Mouse (Mus musculus): ENCODE measurements around the gene Plekhg1.

Gene Plekhg1

GRCm38 (mm10) chr10:3827368-3827767 is 87.2 kb downstream of the Plekhg1 start:
- DNase-seq (ENCODE audit: low read depth, low spot score) = no peak

DNA sequence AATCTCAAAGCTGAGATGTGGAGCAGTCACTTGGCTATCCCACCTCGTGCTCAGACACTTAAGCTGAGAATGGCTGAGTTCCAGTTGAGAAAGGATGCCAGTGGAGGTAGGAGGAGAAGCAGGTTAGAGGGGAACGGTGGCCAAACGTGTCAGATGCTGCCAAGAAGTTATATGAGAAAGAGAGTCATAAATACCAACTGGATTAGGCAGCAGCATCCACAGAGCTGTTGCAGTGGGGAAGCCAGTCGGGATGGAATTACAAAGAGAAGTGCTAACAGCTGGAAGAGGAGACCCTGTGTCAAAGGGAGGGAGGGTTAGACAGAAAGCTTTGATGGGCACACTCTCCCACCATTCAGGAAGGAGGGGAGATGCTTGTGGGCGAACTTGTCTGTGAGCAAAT is 89.3 kb downstream of the Plekhg1 start:
- DNase-seq (ENCODE audit: low read depth, low spot score) = no peak

DNA sequence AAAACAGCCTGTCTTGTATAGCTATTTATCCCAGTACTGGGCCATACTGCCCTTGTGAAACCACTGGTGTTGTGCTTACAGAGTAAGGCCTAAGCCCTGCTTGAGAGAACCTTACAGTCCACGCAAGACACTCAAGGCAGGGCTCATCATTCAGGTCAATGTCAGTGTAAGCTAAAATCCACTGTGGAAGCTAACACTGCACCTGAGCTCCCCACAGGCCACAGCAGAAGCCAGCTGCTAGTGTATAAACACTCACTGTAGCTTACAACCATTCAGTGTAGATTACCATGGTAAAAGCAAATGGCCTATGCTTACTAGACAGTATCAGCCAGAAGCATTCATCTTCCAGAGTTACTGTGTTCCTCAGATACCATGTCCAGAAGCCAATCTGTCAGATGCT is 90.5 kb downstream of the Plekhg1 start:
- DNase-seq (ENCODE audit: low read depth, low spot score) = no peak

DNA sequence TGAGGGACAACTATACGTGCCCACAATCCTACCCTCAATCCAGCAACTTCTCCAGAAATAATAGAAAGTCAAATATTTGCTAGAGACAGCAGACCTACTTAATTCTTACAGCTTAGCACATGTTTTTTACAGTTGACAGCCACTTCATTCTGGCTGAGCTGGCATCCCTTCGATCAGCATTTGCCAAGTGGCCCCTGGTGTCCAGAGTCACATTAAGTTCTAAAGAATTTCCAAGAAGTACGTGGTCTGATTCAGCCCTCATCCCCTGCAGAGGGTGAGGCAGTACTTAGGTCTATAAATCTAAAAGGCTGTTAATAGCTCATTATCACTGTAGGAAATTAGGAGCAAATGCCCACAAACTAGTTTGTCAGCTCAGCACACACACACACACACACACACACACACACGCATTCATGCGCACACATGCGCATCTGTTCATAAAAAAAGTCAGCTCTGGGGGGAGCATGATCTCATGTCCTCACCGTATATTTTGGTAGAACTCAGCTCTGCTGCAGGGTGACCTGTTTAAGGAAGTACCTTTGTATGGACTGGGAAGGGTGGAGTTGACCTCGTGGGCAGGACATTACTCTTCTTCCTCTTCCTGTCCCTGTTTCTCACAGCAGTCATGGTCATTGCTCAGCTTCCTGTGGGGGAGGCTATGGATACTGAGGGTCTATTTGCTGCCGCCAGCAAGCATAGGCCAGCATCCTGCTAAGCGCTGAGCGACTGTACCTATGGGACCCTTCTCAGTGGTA is 91.6 kb downstream of the Plekhg1 start:
- DNase-seq (ENCODE audit: low read depth, low spot score) = no peak

DNA sequence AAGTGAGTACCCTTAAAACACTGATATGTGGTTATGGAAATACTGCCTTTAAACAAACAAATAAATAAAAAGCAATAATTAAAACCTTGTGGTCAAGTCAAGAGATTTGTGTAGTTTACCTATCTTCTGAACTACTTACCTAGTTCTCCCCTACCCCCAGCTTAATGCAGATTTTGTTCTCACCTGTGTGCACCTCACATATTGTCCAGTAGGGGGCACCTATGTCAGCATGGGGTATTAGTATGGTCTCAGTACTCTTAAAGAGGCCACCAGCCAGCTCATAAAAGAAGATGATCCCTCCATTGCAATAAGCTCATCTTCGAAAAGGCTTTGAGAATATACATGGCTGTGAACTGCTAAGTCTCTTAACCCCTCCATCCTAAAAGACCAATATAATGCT is 93.9 kb downstream of the Plekhg1 start:
- no peak for DNase-seq (ENCODE audit: low read depth, low spot score)

DNA sequence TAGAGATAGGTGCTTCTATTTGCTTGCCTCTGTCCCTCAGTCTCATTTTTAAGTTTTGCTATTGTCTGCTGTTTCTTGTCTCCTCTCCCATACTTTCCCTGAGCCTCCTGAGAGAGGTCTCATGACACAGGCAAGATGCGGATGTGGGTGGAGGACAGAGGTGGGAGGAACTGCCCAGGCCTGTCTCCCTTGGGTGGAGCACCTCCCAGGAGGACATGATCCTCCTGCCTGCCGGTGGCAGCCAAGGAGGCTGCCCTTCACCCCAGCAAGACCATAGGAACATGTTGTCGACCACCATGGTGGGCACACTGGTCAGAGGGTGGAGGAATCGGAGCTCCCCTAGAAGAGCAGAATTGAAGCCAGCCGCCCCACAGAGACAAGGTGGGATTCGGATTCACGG is 94.5 kb downstream of the Plekhg1 start:
- no peak for DNase-seq (ENCODE audit: low read depth, low spot score)

- DNase-seq (ENCODE audit: low read depth, low spot score) = no peak
Measured at GRCm38 (mm10) chr10:3835616-3836015, 95.5 kb downstream of the Plekhg1 start.

DNA sequence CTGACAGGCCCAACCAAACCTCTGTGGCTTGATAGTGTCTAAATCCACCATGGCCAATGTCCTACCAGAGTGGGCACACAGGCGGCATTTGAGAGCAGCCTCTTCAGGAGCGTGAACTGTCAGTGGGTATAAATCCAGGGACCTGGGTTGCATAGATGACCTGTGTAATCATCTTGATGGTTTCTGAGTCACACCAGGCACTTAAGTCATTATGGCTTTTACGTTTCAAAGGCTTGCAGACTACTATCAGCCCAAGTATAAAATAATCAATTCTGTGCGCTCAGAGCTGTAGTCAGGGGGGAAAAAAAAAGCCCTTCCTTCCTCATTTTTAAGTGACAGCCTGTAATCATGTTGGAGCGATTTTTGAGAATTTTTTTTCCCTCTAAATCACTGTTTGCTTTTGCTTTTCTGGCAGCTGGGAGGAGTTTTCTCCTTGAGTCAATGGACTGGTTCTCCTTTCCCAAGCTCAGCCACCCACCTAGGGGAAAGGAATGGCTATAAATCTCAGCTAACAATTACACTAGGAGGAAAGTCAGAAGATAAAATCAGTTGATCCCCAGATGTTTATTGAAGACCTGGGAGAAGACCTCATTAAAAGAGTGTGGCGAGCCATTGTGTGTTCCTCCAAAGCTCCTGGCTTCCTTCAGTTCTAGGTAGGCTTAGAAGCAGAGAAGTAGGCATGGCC is 99.7 kb downstream of the Plekhg1 start:
- no peak for DNase-seq (ENCODE audit: low read depth, low spot score)

GRCm38 (mm10) chr10:3844430-3844829 is 104.3 kb downstream of the Plekhg1 start:
- DNase-seq (ENCODE audit: low read depth, low spot score) = no peak

GRCm38 (mm10) chr10:3847021-3847420 is 106.9 kb downstream of the Plekhg1 start:
- DNase-seq (ENCODE audit: low read depth, low spot score) = no peak

DNA sequence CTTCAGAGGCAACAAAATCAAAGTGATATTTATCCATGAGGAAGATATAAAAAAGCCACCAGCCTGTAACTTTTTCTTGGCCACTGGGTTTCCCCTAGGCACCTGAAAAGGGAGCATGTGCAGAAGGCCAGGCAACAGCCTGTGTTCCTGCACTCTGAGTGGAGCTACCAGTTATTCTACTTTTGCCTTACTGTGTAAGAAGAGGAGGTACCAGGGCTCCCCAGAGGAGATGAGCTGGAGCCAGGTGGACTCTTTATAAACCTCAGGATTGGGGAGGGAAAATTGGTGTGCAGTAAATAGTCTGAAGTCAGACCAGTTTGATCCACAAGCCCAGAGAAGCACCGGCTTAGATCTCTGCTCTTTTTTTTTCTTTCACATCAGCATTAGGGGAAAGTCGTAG is 111.3 kb downstream of the Plekhg1 start:
- DNase-seq (ENCODE audit: low read depth, low spot score) = no peak

DNA sequence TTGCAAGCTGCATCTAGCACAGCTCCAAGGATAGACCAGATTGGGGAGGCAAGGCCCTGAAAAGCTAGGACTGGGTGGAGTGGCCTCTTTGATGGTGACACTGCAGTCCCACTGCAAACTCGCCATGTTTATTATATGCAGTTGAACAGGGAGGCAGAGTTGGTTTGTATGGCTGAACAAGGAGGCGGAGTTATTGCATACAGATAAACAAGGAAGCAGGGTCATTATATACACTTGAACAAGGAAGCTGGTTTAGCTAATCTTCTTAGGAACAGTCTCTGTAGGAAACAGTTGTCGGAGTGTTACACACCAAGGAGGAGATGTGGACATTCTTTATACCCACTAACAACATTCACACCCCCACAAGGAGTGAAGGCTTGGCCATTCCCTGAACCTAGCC is 112.6 kb downstream of the Plekhg1 start:
- no peak for DNase-seq (ENCODE audit: low read depth, low spot score)

- DNase-seq (ENCODE audit: low read depth, low spot score) = no peak
Measured at GRCm38 (mm10) chr10:3857912-3858311, 117.7 kb downstream of the Plekhg1 start.

DNA sequence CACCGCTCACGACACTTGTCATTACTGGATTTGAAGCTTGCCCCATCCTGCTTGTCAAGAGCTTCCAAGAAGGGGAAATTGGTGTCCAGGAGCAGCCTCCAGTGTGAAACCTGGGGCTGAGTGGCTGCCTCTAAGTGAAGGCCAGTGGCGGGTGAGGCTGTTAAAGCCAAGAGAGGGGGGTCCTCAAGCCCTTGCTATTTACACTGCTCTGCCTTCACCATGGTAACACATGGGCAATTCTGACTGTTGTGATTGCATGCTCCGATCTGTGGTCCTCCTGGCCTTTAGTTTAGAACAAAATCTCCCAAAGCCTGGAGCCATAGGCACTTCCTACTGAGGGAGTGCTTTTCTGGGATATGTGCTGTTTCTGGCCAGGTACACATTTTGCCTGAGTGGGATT is 118.3 kb downstream of the Plekhg1 start:
- DNase-seq (ENCODE audit: low read depth, low spot score) = no peak

DNA sequence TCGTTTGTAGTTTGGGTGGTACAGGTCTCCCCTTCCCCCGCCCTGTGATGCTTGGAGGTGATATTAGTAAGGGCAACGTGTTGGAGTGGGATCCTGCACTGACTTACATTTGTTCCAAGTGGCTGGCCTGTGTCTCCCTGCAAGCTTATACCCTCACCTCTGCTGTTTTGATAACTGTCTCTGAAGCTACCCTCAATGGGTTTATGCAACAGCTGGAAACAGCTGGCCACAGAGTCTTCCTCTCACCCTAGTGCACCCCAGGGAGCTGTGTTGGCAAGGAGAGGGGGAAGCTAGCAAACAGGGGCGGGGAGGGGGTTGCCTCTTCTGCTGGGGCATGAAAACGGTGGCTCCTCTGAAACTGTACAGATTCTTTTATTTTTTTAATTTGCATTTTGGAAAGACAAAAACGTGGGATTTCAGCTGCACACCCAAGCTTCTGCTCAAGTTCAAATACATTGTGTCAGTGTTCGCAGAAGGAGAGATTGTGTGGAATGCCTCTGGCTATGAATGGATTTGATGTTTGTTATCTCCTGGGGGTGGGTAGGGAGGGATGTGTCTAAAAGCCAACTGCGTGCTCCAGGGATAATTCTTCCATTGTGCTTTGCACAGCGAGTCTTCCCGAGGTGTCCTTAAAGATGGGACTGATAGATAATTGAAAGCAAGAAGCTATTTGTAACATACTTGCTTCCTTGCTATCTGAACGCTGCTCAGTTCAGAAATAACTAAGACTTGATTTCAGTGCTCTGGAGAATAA is 119.0 kb downstream of the Plekhg1 start:
- DNase-seq (ENCODE audit: low read depth, low spot score) = no peak

DNA sequence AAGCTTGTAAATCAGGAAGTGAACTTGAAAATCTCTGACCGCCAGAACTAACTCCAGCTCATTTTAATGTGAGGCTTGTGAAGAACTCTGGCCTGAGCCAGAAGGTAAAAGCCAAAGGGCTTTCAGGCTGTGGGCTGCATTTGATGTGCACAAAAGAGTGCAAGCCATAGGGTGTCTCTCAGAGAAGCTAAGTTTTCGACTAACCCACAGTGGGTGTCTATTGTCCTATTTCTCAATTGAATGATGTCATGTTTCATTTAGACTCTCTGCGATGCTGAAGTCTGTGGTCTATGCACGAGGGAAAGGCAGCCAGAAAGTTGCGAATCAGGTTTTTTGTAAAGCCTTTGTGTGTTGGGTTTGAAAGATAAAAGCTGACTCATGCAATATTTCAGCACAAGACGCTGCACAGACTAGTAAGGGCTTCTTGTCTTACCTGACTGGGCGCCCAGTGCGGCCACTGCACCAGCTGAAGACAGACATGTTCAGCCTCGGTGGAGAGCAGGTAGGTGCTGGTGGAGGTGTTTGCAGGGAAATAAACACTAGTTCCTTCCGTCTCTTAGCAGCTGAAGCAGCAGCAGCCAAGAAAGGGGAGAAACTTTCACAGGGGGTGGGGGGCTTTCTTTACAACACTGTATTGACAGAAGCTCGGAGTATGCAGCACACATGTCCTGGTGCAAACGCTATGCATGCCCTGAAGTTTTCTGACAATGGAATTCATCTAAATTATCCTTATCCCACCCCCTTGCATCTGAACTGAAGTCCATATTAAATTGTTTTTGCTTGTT is 123.4 kb downstream of the Plekhg1 start:
- no peak for DNase-seq (ENCODE audit: low read depth, low spot score)

- no peak for DNase-seq (ENCODE audit: low read depth, low spot score)
Measured at GRCm38 (mm10) chr10:3864196-3864540, 124.0 kb downstream of the Plekhg1 start.

DNA sequence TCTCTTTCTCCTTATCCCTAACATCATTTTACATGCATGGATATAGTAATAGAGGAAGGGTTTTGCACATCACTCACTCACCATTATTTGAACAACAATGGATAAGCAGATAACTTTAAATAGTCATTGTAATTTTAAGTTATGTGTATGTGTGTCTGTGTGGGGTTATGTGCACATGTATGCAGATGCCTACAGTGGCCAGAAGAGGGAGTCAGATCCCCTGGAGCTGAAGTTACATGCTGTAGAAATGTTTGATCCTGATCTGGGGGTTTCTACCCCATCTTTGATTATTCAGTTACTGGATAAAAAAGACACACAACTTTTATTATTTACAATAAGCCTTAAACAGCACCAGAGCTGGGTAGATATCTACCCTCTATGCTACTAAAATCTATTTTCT is 127.1 kb downstream of the Plekhg1 start:
- DNase-seq (ENCODE audit: low read depth, low spot score) = no peak

GRCm38 (mm10) chr10:3870828-3871227 is 130.7 kb downstream of the Plekhg1 start:
- no peak for DNase-seq (ENCODE audit: low read depth, low spot score)

- no peak for DNase-seq (ENCODE audit: low read depth, low spot score)
Measured at GRCm38 (mm10) chr10:3873467-3873866, 133.3 kb downstream of the Plekhg1 start.

DNA sequence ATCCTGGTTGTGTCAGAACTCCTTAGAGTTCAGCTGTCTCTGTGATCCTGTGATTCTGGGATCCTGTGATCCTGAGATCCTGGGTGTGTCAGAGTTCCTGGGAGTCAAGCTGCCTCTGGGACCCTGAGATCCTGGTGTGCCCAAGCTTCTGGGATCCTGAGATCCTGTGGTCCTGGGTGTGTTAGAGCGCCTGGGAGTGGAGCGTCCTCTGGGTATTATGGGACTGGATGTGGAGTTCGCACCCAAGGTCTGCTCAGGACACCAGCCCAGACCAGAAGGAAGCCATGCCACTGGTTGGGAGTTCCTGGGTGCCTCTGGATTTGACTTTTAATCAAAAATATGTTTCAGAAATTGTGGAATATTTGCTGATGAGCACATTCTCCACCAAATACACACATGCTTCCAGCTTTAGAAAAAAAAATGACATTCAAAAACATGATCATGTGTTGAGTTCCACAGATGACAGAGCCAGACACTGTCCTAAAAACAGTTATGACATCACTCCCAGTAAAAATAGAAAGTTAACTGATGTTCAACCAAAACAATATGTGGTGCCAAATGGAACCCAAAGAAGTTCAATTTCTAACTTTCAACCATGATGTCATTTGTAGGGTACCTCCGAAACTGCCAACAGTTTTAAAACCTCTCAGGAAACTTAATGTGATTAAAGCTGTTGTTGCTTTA is 137.8 kb downstream of the Plekhg1 start:
- no peak for DNase-seq (ENCODE audit: low read depth, low spot score)
